Mouse (Mus musculus) forebrain, embryonic 14.5 days (tissue): ENCODE data around the gene Snx19. TPM values are rescaled to one million over a fixed set of nuclear protein-coding genes. Genes with fewer than 3 reads are reported as not detected.

ENCODE experiments used
- ATAC-seq: fragments of 200-750 bp; cut with Nextera tagmentation; 2 replicates; pipeline ENCODE4 v1.8.0; 2017; ENCODE audit warnings: mild to moderate bottlenecking, moderate library complexity
- DNase-seq: peaks from one replicate; pipeline ENCODE4 v3.0.0-alpha.2; 2015; ENCODE audit warnings: low spot score
- H3K27ac ChIP-seq: fragments of 300-500 bp; sonication (generic); 2 replicates; pipeline ENCODE4 v1.5.1; 2014; ENCODE audit warnings: low read depth, mild to moderate bottlenecking, control low read depth, low read length, moderate library complexity
- H3K27me3 ChIP-seq: fragments of 300-500 bp; sonication (generic); replicated peaks from 2 replicates; pipeline ENCODE4 v1.6.1; 2014; ENCODE audit warnings: low read length, control low read depth, mixed read lengths; ENCODE audit not compliant: control insufficient read depth, insufficient read depth
- H3K36me3 ChIP-seq: fragments of 300-500 bp; sonication (generic); 2 replicates; pipeline ENCODE4 v1.6.1; 2014; ENCODE audit warnings: low read length, control low read depth; ENCODE audit not compliant: control insufficient read depth, insufficient read depth
- H3K4me1 ChIP-seq: fragments of 300-500 bp; sonication (generic); 2 replicates; pipeline ENCODE4 v1.6.1; 2014; ENCODE audit warnings: antibody characterized with exemption, low read length, control low read depth; ENCODE audit not compliant: control insufficient read depth, insufficient read depth
- H3K4me2 ChIP-seq: fragments of 300-500 bp; sonication (generic); 2 replicates; pipeline ENCODE4 v1.6.1; 2014; ENCODE audit warnings: mild to moderate bottlenecking, control low read depth, low read length
- H3K4me3 ChIP-seq: fragments of 300-500 bp; sonication (generic); 2 replicates; pipeline ENCODE4 v1.5.1; 2014; ENCODE audit warnings: low read depth, low read length, control low read depth
- H3K9ac ChIP-seq: fragments of 300-500 bp; sonication (generic); 2 replicates; pipeline ENCODE4 v1.6.1; 2014; ENCODE audit warnings: mild to moderate bottlenecking, low read length, control low read depth, moderate library complexity
- H3K9me3 ChIP-seq: fragments of 300-500 bp; sonication (generic); replicated peaks from 2 replicates; pipeline ENCODE4 v1.6.1; 2016; ENCODE audit warnings: low read length, control low read depth, mixed read lengths; ENCODE audit not compliant: control insufficient read depth
- WGBS: fragments of 180-500 bp; shearing (Covaris S2); extraction: QIAGEN DNeasy Blood & Tissue Kit; methylation state at CpG from one replicate; pipeline ENCODE4 v1.1.7; 2014; 5-methylcytosine and 5-hydroxymethylcytosine counted together
- polyA plus RNA-seq: library from polyadenylated mRNA; unstranded; fragments of >200 nt; fragmentation: Nextera tagmentation; extraction: Ambion mirVana; gene quantifications from 2 replicates; pipeline ENCODE4 v1.2.1, GENCODE M21; 2014

The Snx19 gene
- polyA plus RNA-seq, 1 experiment from 2014 or later: 16.3 TPM

GRCm38 (mm10) chr9:30460501-30460900 lies 33.6 kb downstream of the Snx19 start:
- H3K4me2 ChIP-seq: no peak overlapping the region
- ATAC-seq: no peak
- no peak overlapping the region for H3K4me3 ChIP-seq
- no peak overlapping the region for H3K9ac ChIP-seq
- H3K9me3 ChIP-seq: no peaks in the 10 kb centered on the region
- H3K27me3 ChIP-seq: no peaks in the 10 kb centered on the region
- peaks cover 44% of the 10 kb centered on the region for H3K36me3 ChIP-seq
- WGBS: 83% methylated on average over 8 of the region's 8 CpGs
- H3K4me1 ChIP-seq: no peaks in the 10 kb centered on the region
- DNase-seq: no peak
- no peak overlapping the region for H3K27ac ChIP-seq

- no peak for ATAC-seq
- peaks cover 54% of the 10 kb centered on the region for H3K36me3 ChIP-seq
These were observed 37.8 kb downstream of the Snx19 start for GRCm38 (mm10) chr9:30464661-30465060.

GRCm38 (mm10) chr9:30480043-30480442 lies 53.1 kb downstream of the Snx19 start:
- DNase-seq (no peak), ATAC-seq (peak; percentile 12; the same call in 1 of the 2 replicates)
- Histone ChIP-seq H3K4me3 (no peak overlapping the region), H3K27me3 (no peaks in the 10 kb centered on the region), H3K9me3 (no peaks in the 10 kb centered on the region), H3K4me1 (no peaks in the 10 kb centered on the region), H3K27ac (no peak overlapping the region), H3K9ac (no peak overlapping the region), H3K36me3 (no peaks in the 10 kb centered on the region), H3K4me2 (no peak overlapping the region)
- 62% methylated on average over 4 of the region's 4 CpGs for WGBS

More at GRCm38 (mm10) chr9:30464661-30465060, 37.8 kb downstream of the Snx19 start:
- DNase-seq: no peak
- Histone ChIP-seq H3K27me3 (no peaks in the 10 kb centered on the region), H3K4me2 (no peak overlapping the region), H3K9me3 (no peaks in the 10 kb centered on the region), H3K4me1 (no peaks in the 10 kb centered on the region), H3K27ac (no peak overlapping the region), H3K4me3 (no peak overlapping the region), H3K9ac (no peak overlapping the region)
- WGBS: 89% methylated on average over 4 of the region's 4 CpGs

- Histone ChIP-seq H3K9me3 (no peaks in the 10 kb centered on the region), H3K27ac (no peak overlapping the region), H3K4me3 (no peak overlapping the region), H3K27me3 (no peaks in the 10 kb centered on the region), H3K36me3 (no peaks in the 10 kb centered on the region), H3K9ac (no peak overlapping the region), H3K4me2 (no peak overlapping the region), H3K4me1 (no peaks in the 10 kb centered on the region)
- peak; percentile 95 for ATAC-seq
- WGBS: 2% methylated on average over 6 of the region's 6 CpGs
- DNase-seq: peak; percentile 99
These were observed 53.6 kb downstream of the Snx19 start for GRCm38 (mm10) chr9:30480464-30480863.

- ATAC-seq (no peak), DNase-seq (no peak)
- Histone ChIP-seq H3K9me3 (no peaks in the 10 kb centered on the region), H3K9ac (no peak overlapping the region), H3K4me1 (no peaks in the 10 kb centered on the region), H3K36me3 (no peaks in the 10 kb centered on the region), H3K4me2 (no peak overlapping the region), H3K4me3 (no peak overlapping the region), H3K27me3 (no peaks in the 10 kb centered on the region), H3K27ac (no peak overlapping the region)
- 88% methylated on average over 4 of the region's 4 CpGs for WGBS
These were observed 55.2 kb downstream of the Snx19 start for GRCm38 (mm10) chr9:30482116-30482515.

GRCm38 (mm10) chr9:30484183-30484582 lies 57.3 kb downstream of the Snx19 start:
- ATAC-seq (no peak), DNase-seq (no peak)
- no peak overlapping the region for H3K9ac ChIP-seq
- H3K9me3 ChIP-seq: no peaks in the 10 kb centered on the region
- no peak overlapping the region for H3K27ac ChIP-seq
- WGBS: 95% methylated on average over 3 of the region's 3 CpGs
- no peaks in the 10 kb centered on the region for H3K36me3 ChIP-seq
- H3K27me3 ChIP-seq: no peaks in the 10 kb centered on the region
- no peak overlapping the region for H3K4me2 ChIP-seq
- no peaks in the 10 kb centered on the region for H3K4me1 ChIP-seq
- H3K4me3 ChIP-seq: no peak overlapping the region

GRCm38 (mm10) chr9:30485161-30485560 lies 58.3 kb downstream of the Snx19 start:
- Histone ChIP-seq H3K27me3 (no peaks in the 10 kb centered on the region), H3K9me3 (no peaks in the 10 kb centered on the region), H3K4me2 (no peak overlapping the region), H3K4me3 (no peak overlapping the region), H3K4me1 (no peaks in the 10 kb centered on the region), H3K27ac (no peak overlapping the region), H3K36me3 (no peaks in the 10 kb centered on the region), H3K9ac (no peak overlapping the region)
- DNase-seq (no peak), ATAC-seq (no peak)
- WGBS: 88% methylated on average over 2 of the region's 2 CpGs

- Histone ChIP-seq H3K27ac (no peak overlapping the region), H3K4me2 (no peak overlapping the region), H3K27me3 (no peaks in the 10 kb centered on the region), H3K36me3 (no peaks in the 10 kb centered on the region), H3K9ac (no peak overlapping the region), H3K9me3 (no peaks in the 10 kb centered on the region), H3K4me3 (no peak overlapping the region), H3K4me1 (no peaks in the 10 kb centered on the region)
- ATAC-seq (no peak), DNase-seq (no peak)
- WGBS: 93% methylated on average over 1 of the region's 1 CpGs
These were observed 61.5 kb downstream of the Snx19 start for GRCm38 (mm10) chr9:30488384-30488783.

- Histone ChIP-seq H3K36me3 (no peaks in the 10 kb centered on the region), H3K27ac (no peak overlapping the region), H3K27me3 (no peaks in the 10 kb centered on the region), H3K4me1 (no peaks in the 10 kb centered on the region), H3K4me2 (no peak overlapping the region), H3K9me3 (no peaks in the 10 kb centered on the region), H3K9ac (no peak overlapping the region), H3K4me3 (no peak overlapping the region)
- DNase-seq (no peak), ATAC-seq (no peak)
- 81% methylated on average over 2 of the region's 2 CpGs for WGBS
These were observed 67.5 kb downstream of the Snx19 start for GRCm38 (mm10) chr9:30494446-30494845.
